Mouse (Mus musculus) liver, embryonic 14.5 days (tissue): Measurements from ENCODE around the gene Atp5f1. TPM values are rescaled to one million over a fixed set of nuclear protein-coding genes. Genes with fewer than 3 reads are reported as not detected.
A peak's percentile ranks its signal among the peaks of the same experiment; 100 is the strongest.

Experiments
- ATAC-seq: fragments of 200-750 bp; cut with Nextera tagmentation; 2 replicates; pipeline ENCODE4 v1.8.0; 2017; ENCODE audit warnings: moderate number of reproducible peaks, mild to moderate bottlenecking, moderate library complexity; ENCODE audit not compliant: insufficient read depth
- DNase-seq, 3 experiments: peaks; one replicate each; pipeline ENCODE4 v3.0.0-alpha.2; 2012 to 2013; ENCODE audit warnings: low read depth in 3 of 3, low spot score in 3 of 3
- H3K27ac ChIP-seq: fragments of 300-500 bp; sonication (generic); 2 replicates; pipeline ENCODE4 v1.5.1; 2014; ENCODE audit warnings: moderate library complexity, mild to moderate bottlenecking, control low read depth, inconsistent platforms
- H3K27me3 ChIP-seq: fragments of 300-500 bp; sonication (generic); 2 replicates; pipeline ENCODE4 v1.6.1; 2014; ENCODE audit warnings: mild to moderate bottlenecking, low read length, moderate library complexity; ENCODE audit not compliant: control insufficient read depth, insufficient read depth
- H3K36me3 ChIP-seq: fragments of 300-500 bp; sonication (generic); replicated peaks from 2 replicates; pipeline ENCODE4 v1.6.1; 2014; ENCODE audit warnings: low read depth; ENCODE audit not compliant: control insufficient read depth, insufficient read depth
- H3K4me1 ChIP-seq, 2 experiments: fragments of 200-500 bp in 1 of 2; fragments of 300-500 bp in 1 of 2; sonication (generic) in 1 of 2; replicated peaks; 2 replicates each; pipeline ENCODE4 v1.6.1; 2012 to 2014; ENCODE audit warnings: antibody characterized with exemption in 1 of 2, inconsistent platforms in 1 of 2, low read length in 1 of 2; ENCODE audit not compliant: control insufficient read depth in 2 of 2, insufficient read depth in 2 of 2
- H3K4me2 ChIP-seq: fragments of 300-500 bp; sonication (generic); 2 replicates; pipeline ENCODE4 v1.6.1; 2014; ENCODE audit warnings: low read depth, mild to moderate bottlenecking, control low read depth, moderate library complexity
- H3K4me3 ChIP-seq, 2 experiments: fragments of 200-500 bp in 1 of 2; fragments of 300-500 bp in 1 of 2; sonication (generic) in 1 of 2; 2 replicates each; pipeline ENCODE4 v1.5.1; 2012 to 2014; ENCODE audit warnings: low read depth in 2 of 2, low read length in 2 of 2, mild to moderate bottlenecking in 2 of 2, control low read depth in 1 of 2, inconsistent platforms in 1 of 2, moderate library complexity in 1 of 2; ENCODE audit not compliant: insufficient read depth in 1 of 2
- H3K9ac ChIP-seq: fragments of 300-500 bp; sonication (generic); replicated peaks from 2 replicates; pipeline ENCODE4 v1.6.1; 2014; ENCODE audit warnings: mild to moderate bottlenecking, control low read depth, moderate library complexity
- H3K9me3 ChIP-seq: fragments of 300-500 bp; sonication (generic); 2 replicates; pipeline ENCODE4 v1.6.1; 2016; ENCODE audit warnings: low read length, mixed read lengths; ENCODE audit not compliant: control insufficient read depth
- CTCF ChIP-seq: IDR thresholded peaks from 2 replicates; pipeline ENCODE4 v1.5.1; 2016; ENCODE audit warnings: antibody characterized with exemption, low read depth, control low read depth
- EP300 ChIP-seq: IDR thresholded peaks from 2 replicates; pipeline ENCODE4 v1.6.1; 2016; ENCODE audit warnings: antibody characterized with exemption, low read depth
- WGBS: fragments of 180-500 bp; shearing (Covaris S2); extraction: QIAGEN DNeasy Blood & Tissue Kit; methylation state at CpG from one replicate; pipeline ENCODE4 v1.1.7; 2014; ENCODE audit not compliant: insufficient replicate concordance; 5-methylcytosine and 5-hydroxymethylcytosine counted together
- polyA plus RNA-seq, 2 experiments: library from polyadenylated mRNA; depleted of rRNA in 1 of 2; stranded (reverse) in 1 of 2; unstranded in 1 of 2; fragments of >200 nt; fragmentation: Nextera tagmentation in 1 of 2; extraction: Ambion mirVana in 1 of 2; gene quantifications; 2 replicates each; pipeline versions ENCODE4 v1.2.1 to v1.2.3; 2012 to 2014

Atp5f1 gene
- polyA plus RNA-seq, 2 experiments: 171 to 362 TPM

GRCm38 (mm10) chr3:105900716-105901115 is 59.2 kb downstream of the Atp5f1 start:
- DNase-seq (no peak), ATAC-seq (peak; percentile 23; the same call in 1 of the 2 replicates)
- no peak for TF ChIP-seq EP300
- TF ChIP-seq CTCF: no peak
- H3K9me3 ChIP-seq: no peaks in the 10 kb centered on the region
- no peak overlapping the region for H3K4me3 ChIP-seq
- H3K27me3 ChIP-seq: no peaks in the 10 kb centered on the region
- H3K36me3 ChIP-seq: no peaks in the 10 kb centered on the region
- no peak overlapping the region for H3K27ac ChIP-seq
- no peak overlapping the region for H3K9ac ChIP-seq
- 18% methylated on average over 3 of the region's 3 CpGs for WGBS
- H3K4me1 ChIP-seq: peaks cover 0 to 11% of the 10 kb centered on the region in 2 experiments; a peak in 3 of 4 replicates
- no peak overlapping the region for H3K4me2 ChIP-seq

DNA sequence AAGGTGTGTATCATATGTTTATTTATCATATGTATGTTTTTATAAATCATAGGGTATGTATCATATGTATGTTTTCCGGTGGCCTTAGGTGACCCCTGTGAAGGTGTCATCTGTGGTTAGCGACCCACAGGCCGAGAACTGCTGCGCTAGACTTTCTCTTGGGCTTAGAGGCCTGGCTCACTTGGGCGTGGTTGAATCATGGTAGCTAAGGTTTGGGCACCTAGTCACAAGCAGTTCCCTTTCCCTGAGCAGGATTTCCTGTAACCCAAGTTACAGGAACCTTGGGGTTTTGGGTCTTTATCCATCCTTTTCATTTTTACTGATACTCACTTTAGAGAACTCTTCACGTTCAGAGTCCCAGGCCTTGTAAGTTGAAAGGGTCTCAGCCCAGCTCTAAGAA is 59.6 kb downstream of the Atp5f1 start:
- Histone ChIP-seq H3K36me3 (no peaks in the 10 kb centered on the region), H3K4me2 (no peak overlapping the region), H3K9me3 (no peaks in the 10 kb centered on the region), H3K4me1 (peaks cover 0 to 12% of the 10 kb centered on the region in 2 experiments; a peak in 3 of 4 replicates), H3K27me3 (no peaks in the 10 kb centered on the region), H3K27ac (no peak overlapping the region), H3K4me3 (no peak overlapping the region), H3K9ac (no peak overlapping the region)
- TF ChIP-seq EP300 (no peak), CTCF (no peak)
- ATAC-seq (no peak), DNase-seq (no peak)
- 59% methylated on average over 6 of the region's 6 CpGs for WGBS

GRCm38 (mm10) chr3:105899394-105900147 is 60.3 kb downstream of the Atp5f1 start:
- TF ChIP-seq EP300 (no peak), CTCF (peak; percentile 96)
- 35% methylated on average over 8 of the region's 8 CpGs for WGBS

DNA sequence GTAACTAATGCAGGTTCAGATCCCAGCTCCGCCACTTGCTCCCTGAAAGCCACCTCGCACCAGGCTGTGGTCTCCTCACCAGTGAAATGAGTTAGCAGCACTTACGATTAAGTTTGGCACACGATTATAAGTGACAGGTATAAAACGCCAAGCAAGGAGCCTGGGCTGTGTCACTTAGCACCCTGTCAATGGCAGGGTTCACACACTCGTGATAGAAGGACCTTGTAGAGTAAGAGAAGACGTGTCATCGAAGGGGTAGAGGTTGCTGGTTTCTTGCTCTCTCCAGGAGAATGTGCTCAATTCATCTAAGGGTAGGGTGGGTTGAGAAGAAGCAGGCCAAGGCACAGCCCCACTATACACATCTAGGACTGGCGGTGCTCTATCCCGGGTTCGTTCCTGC is 61.0 kb downstream of the Atp5f1 start:
- no peaks in the 10 kb centered on the region for H3K9me3 ChIP-seq
- H3K36me3 ChIP-seq: no peaks in the 10 kb centered on the region
- H3K27me3 ChIP-seq: no peaks in the 10 kb centered on the region
- no peak for ATAC-seq
- TF ChIP-seq CTCF (no peak), EP300 (no peak)
- H3K4me1 ChIP-seq: peaks cover 0 to 14% of the 10 kb centered on the region in 2 experiments; a peak in 3 of 4 replicates
- H3K27ac ChIP-seq: no peak overlapping the region
- WGBS: 74% methylated on average over 11 of the region's 11 CpGs
- no peak overlapping the region for H3K4me2 ChIP-seq
- DNase-seq: no peak
- no peak overlapping the region for H3K9ac ChIP-seq
- H3K4me3 ChIP-seq: no peak overlapping the region

More at GRCm38 (mm10) chr3:105899394-105900147, 60.3 kb downstream of the Atp5f1 start:
- Histone ChIP-seq H3K4me1 (peaks cover 0 to 14% of the 10 kb centered on the region in 2 experiments), H3K27me3 (no peaks in the 10 kb centered on the region), H3K36me3 (no peaks in the 10 kb centered on the region), H3K4me3 (no peak overlapping the region), H3K9ac (no peak overlapping the region; the same call in 1 of the 2 replicates), H3K27ac (no peak overlapping the region), H3K4me2 (no peak overlapping the region), H3K9me3 (no peaks in the 10 kb centered on the region)
- ATAC-seq (peak; percentile 51), DNase-seq (peak; percentile 56 to 69 (median 68))

GRCm38 (mm10) chr3:105898325-105898724 is 61.6 kb downstream of the Atp5f1 start:
- ATAC-seq: no peak
- H3K9me3 ChIP-seq: no peaks in the 10 kb centered on the region
- no peak overlapping the region for H3K4me2 ChIP-seq
- H3K27ac ChIP-seq: no peak overlapping the region
- H3K4me3 ChIP-seq: no peak overlapping the region
- no peak for DNase-seq
- H3K27me3 ChIP-seq: no peaks in the 10 kb centered on the region
- H3K36me3 ChIP-seq: no peaks in the 10 kb centered on the region
- no peak overlapping the region for H3K9ac ChIP-seq
- H3K4me1 ChIP-seq: peaks cover 2 to 16% of the 10 kb centered on the region in 2 experiments; a peak in 3 of 4 replicates
- no peak for TF ChIP-seq EP300
- no peak for TF ChIP-seq CTCF
- WGBS: 13% methylated on average over 2 of the region's 2 CpGs
